Mouse (Mus musculus): Measurements from ENCODE around the gene Bag5. TPM values are rescaled to one million over a fixed set of nuclear protein-coding genes. Genes with fewer than 3 reads are reported as not detected.

Gene Bag5
- polyA plus RNA-seq, 1 experiment from 2014 or later, result 16.7 TPM

DNA sequence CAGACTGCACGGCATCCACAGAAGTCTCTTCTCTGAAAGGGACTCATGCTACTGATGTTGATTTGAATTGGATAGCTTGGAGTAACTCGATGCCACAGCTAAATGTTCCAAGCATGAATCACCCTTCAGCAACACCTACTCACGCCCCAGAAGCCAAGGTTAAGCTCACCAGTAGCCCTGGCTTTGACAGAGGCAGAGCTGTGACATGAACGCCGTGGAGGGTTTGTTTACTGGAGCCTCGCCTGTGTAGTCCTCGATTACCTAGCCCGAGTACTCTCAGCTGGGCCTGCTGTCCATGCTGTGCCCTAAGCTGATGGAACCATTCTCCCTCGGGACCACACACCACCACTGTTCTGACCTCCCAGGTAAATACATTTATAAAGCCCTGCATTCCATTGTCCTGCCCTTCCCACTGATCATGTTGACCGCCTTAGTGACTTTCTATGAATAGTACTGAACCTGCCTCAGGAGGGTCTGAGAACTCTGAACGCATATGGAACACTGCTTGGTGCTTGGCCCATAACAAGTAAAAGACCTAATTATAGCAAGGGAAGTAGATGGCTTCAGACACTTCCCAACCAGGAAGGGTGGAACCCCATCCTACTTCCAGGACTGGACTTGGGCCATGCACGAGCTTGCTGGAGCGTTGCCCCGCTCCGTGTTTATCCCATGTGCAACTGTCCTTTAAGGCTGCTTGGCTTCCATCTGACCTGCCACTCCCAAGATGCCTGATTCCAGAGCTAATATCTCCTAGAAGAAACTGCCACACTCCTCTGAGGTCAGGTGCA, 7.7 kb downstream of the Bag5 start:
- TF ChIP-seq CTCF (IDR thresholded peaks at IDR 0.05; ENCODE audit: low read depth), result no peak
- TF ChIP-seq EP300 (IDR thresholded peaks at IDR 0.05; ENCODE audit: low read depth), result no peak
- DNase-seq (no peak), ATAC-seq (no peak)
- H3K4me1 ChIP-seq (ENCODE audit: insufficient read depth), result no peaks in the 10 kb centered on the region
- no peaks in the 10 kb centered on the region for H3K27me3 ChIP-seq (ENCODE audit: insufficient read depth, low read length)
- no peak overlapping the region for H3K27ac ChIP-seq (ENCODE audit: low read depth)
- no peak overlapping the region for H3K4me2 ChIP-seq (ENCODE audit: low read depth, low read length)
- H3K9ac ChIP-seq (replicated peaks), result no peak overlapping the region
- no peak overlapping the region for H3K4me3 ChIP-seq (ENCODE audit: low read depth, low read length)
- H3K9me3 ChIP-seq (ENCODE audit: low read length), result no peaks in the 10 kb centered on the region
- peaks cover 18% of the 10 kb centered on the region for H3K36me3 ChIP-seq (replicated peaks; ENCODE audit: insufficient read depth, low read length)
- WGBS (ENCODE audit: insufficient replicate concordance), result 64% methylated on average over 15 of the region's 15 CpGs

DNA sequence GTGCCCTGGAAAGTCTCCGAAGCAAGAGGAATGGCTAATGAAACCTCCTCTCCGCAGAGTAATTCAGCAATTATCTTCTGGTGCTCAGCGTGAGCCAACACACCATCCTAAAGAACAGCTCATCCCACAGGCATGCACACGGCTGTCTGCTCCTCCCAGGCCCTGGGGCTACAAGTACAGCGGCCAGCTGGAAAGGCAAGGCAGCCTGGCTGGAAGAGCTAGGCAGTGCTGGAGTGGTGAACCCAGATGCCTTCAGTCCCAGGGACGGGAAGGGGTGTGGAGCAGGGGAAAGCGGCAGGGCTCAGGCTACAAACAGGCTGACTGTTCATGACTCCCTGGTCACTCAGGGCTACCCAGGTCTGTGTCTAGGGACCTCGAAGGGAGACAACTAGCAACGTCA, 8.4 kb downstream of the Bag5 start:
- Histone ChIP-seq H3K27me3 (ENCODE audit: insufficient read depth, low read length) (no peaks in the 10 kb centered on the region), H3K4me1 (ENCODE audit: insufficient read depth) (no peaks in the 10 kb centered on the region), H3K27ac (ENCODE audit: low read depth) (no peak overlapping the region), H3K9me3 (ENCODE audit: low read length) (no peaks in the 10 kb centered on the region), H3K36me3 (replicated peaks; ENCODE audit: insufficient read depth, low read length) (peaks cover 10% of the 10 kb centered on the region), H3K9ac (replicated peaks) (no peak overlapping the region), H3K4me2 (ENCODE audit: low read depth, low read length) (no peak overlapping the region), H3K4me3 (ENCODE audit: low read depth, low read length) (no peak overlapping the region)
- WGBS (ENCODE audit: insufficient replicate concordance), result 60% methylated on average over 9 of the region's 9 CpGs
- no peak for ATAC-seq
- TF ChIP-seq EP300 (IDR thresholded peaks at IDR 0.05; ENCODE audit: low read depth), result no peak
- TF ChIP-seq CTCF (IDR thresholded peaks at IDR 0.05; ENCODE audit: low read depth), result no peak
- no peak for DNase-seq

DNA sequence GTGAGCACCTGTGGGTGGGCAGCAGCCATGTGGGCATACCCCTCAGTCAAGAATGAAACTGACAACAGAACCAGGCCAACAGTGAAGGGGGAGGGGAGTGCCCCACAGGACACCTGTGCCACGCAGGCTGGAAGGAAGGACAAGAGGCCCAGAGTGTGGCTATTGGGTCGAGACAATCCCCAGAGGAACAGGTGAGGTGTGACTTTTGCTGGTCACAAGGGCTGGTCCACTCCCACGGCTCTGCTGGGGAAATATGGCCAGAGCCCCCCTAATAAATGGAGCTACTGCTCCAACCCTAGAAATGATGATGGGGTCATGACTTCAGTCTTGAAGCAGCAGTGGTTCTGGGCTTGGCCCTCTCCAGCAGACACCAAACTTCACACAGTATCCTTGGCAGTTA, 9.8 kb downstream of the Bag5 start:
- 68% methylated on average over 3 of the region's 3 CpGs for WGBS (ENCODE audit: insufficient replicate concordance)
- no peak for ATAC-seq

DNA sequence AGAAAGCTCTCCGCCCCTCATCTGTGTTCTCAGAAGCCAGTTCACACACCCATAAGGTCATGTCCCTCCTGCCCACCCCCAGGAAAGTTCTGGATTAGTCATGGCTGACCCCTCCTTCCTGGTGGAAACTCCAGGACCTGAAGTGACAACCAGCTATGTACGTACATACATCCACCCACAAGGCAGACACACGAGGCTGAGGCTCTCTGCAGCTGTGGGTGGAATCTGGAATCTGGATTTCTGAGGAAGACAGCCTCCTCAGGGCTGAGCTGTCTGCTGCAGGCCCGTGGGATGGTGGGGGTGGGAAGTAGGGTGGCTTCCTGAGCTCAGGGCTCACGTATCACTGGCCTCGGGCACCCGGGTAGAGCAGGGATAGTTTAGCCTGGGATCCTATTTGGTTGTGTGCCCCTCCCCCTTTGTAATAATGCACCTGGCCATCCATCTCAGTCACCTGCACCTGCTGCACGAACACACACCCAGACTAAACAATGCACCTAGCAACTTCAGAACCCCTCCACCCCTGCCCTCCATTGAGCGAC, 12.1 kb downstream of the Bag5 start:
- Histone ChIP-seq H3K9ac (replicated peaks) (no peak overlapping the region), H3K27ac (ENCODE audit: low read depth) (no peak overlapping the region), H3K27me3 (ENCODE audit: insufficient read depth, low read length) (no peaks in the 10 kb centered on the region), H3K4me2 (ENCODE audit: low read depth, low read length) (no peak overlapping the region), H3K9me3 (ENCODE audit: low read length) (no peaks in the 10 kb centered on the region), H3K4me3 (ENCODE audit: low read depth, low read length) (no peak overlapping the region), H3K36me3 (replicated peaks; ENCODE audit: insufficient read depth, low read length) (no peaks in the 10 kb centered on the region), H3K4me1 (ENCODE audit: insufficient read depth) (no peaks in the 10 kb centered on the region)
- no peak for DNase-seq
- 68% methylated on average over 9 of the region's 9 CpGs for WGBS (ENCODE audit: insufficient replicate concordance)
- TF ChIP-seq CTCF (IDR thresholded peaks at IDR 0.05; ENCODE audit: low read depth) (no peak), EP300 (IDR thresholded peaks at IDR 0.05; ENCODE audit: low read depth) (no peak)
- no peak for ATAC-seq

More for the DNA sequence above, 9.8 kb downstream of the Bag5 start:
- Histone ChIP-seq H3K4me2 (ENCODE audit: low read depth, low read length) (no peak overlapping the region), H3K27ac (ENCODE audit: low read depth) (no peak overlapping the region), H3K27me3 (ENCODE audit: insufficient read depth, low read length) (no peaks in the 10 kb centered on the region), H3K9ac (replicated peaks) (no peak overlapping the region), H3K9me3 (ENCODE audit: low read length) (no peaks in the 10 kb centered on the region), H3K4me1 (ENCODE audit: insufficient read depth) (no peaks in the 10 kb centered on the region), H3K4me3 (ENCODE audit: low read depth, low read length) (no peak overlapping the region), H3K36me3 (replicated peaks; ENCODE audit: insufficient read depth, low read length) (no peaks in the 10 kb centered on the region)
- no peak for DNase-seq
- TF ChIP-seq CTCF (IDR thresholded peaks at IDR 0.05; ENCODE audit: low read depth), result no peak
- TF ChIP-seq EP300 (IDR thresholded peaks at IDR 0.05; ENCODE audit: low read depth), result no peak

DNA sequence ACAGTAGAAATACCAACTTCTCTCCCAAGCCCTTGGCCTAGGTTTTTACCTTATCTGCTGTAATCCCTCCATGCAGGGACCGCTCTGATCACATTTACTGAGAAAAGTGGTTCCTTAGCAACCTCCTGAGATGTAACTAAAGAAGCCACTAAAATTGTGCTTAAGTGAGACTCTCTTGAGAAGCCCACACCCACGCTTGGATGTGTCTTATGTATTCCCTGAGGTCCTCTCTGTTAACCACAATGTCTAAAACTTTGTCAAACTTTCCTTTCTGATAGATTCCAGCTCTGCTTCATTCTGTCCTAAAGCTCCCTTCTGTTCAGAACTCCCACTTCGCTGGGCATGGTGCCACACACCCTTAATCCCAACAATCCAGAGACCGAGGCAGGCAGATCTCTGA, 13.5 kb downstream of the Bag5 start:
- 76% methylated on average over 4 of the region's 4 CpGs for WGBS (ENCODE audit: insufficient replicate concordance)
- TF ChIP-seq EP300 (IDR thresholded peaks at IDR 0.05; ENCODE audit: low read depth) (no peak), CTCF (IDR thresholded peaks at IDR 0.05; ENCODE audit: low read depth) (no peak)
- no peaks in the 10 kb centered on the region for H3K36me3 ChIP-seq (replicated peaks; ENCODE audit: insufficient read depth, low read length)

DNA sequence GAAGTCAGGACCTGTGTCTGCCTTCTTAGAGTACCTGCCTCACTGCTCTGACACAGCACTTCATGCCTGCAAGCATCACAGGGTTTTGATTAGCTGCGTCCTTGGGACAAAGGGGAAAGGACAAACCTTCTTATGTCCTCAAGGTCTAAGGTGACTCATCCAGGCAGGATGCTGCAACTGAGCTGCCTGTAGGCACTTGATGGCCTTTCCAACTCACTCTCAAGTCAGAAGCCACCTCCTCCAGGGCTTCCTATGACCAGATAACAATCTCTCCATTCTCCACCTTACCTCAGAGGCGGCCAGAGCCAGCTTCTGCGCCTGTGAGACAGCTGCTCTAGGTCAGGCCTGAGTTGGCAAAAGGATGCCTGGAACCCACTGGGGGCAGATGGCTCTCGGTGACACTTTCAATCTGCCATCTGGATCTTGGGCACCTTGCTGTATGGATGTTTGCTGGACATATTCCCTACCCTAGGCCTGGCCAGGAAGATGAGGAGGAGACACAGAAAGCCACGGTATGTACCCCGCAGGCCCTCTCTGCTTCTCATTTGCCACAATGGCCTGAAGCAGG, 14.6 kb downstream of the Bag5 start:
- DNase-seq (no peak), ATAC-seq (no peak)
- no peaks in the 10 kb centered on the region for H3K36me3 ChIP-seq (replicated peaks; ENCODE audit: insufficient read depth, low read length)
- H3K9ac ChIP-seq (replicated peaks), result no peak overlapping the region
- H3K9me3 ChIP-seq (ENCODE audit: low read length), result no peaks in the 10 kb centered on the region
- TF ChIP-seq EP300 (IDR thresholded peaks at IDR 0.05; ENCODE audit: low read depth), result no peak
- no peak for TF ChIP-seq CTCF (IDR thresholded peaks at IDR 0.05; ENCODE audit: low read depth)
- 78% methylated on average over 6 of the region's 6 CpGs for WGBS (ENCODE audit: insufficient replicate concordance)
- no peak overlapping the region for H3K4me2 ChIP-seq (ENCODE audit: low read depth, low read length)
- no peak overlapping the region for H3K4me3 ChIP-seq (ENCODE audit: low read depth, low read length)
- H3K27me3 ChIP-seq (ENCODE audit: insufficient read depth, low read length), result no peaks in the 10 kb centered on the region
- peaks cover 11% of the 10 kb centered on the region for H3K4me1 ChIP-seq (ENCODE audit: insufficient read depth)
- H3K27ac ChIP-seq (ENCODE audit: low read depth), result no peak overlapping the region

More for the DNA sequence above, 13.5 kb downstream of the Bag5 start:
- Histone ChIP-seq H3K27me3 (ENCODE audit: insufficient read depth, low read length) (no peaks in the 10 kb centered on the region), H3K27ac (ENCODE audit: low read depth) (no peak overlapping the region), H3K4me1 (ENCODE audit: insufficient read depth) (peaks cover under 1% of the 10 kb centered on the region), H3K4me3 (ENCODE audit: low read depth, low read length) (no peak overlapping the region), H3K9me3 (ENCODE audit: low read length) (no peaks in the 10 kb centered on the region), H3K4me2 (ENCODE audit: low read depth, low read length) (no peak overlapping the region), H3K9ac (replicated peaks) (no peak overlapping the region)
- ATAC-seq, result no peak
- DNase-seq, result no peak

All from liver, postnatal 0 days (tissue).